Mouse (Mus musculus): ENCODE results near the gene Gm5244. TPM values are rescaled to one million over a fixed set of nuclear protein-coding genes. Genes with fewer than 3 reads are reported as not detected.

The Gm5244 gene
- polyA plus RNA-seq, 1 experiment from 2014 or later, result not detected

DNA sequence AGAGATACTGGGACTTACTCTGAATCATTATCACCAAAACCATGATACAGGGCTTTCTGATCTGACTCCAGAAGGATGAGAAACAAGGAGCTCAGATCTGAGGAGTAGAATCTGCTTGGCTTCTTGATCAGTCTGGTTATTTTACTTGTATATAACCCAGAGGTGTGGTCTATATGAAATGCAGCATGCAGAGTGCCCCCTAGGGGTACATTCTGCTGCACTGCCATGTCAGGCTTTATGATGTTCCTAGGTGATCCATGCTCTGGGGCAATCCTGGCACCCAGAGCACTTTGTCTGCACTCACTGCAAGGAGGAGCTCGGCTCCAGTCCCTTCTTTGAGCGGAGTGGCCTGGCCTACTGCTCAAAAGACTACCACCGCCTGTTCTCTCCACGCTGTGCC is 21.9 kb upstream of the Gm5244 start:
- no peaks in the 10 kb centered on the region for H3K9me3 ChIP-seq
- no peaks in the 10 kb centered on the region for H3K4me1 ChIP-seq (replicated peaks)
- DNase-seq (ENCODE audit: low spot score), result no peak
- no peaks in the 10 kb centered on the region for H3K27me3 ChIP-seq (ENCODE audit: insufficient read depth, poor library complexity, severe bottlenecking)
- no peak overlapping the region for H3K4me3 ChIP-seq
- H3K27ac ChIP-seq, result no peak overlapping the region
- 71% methylated on average over 4 of the region's 4 CpGs for WGBS
- no peaks in the 10 kb centered on the region for H3K36me3 ChIP-seq

DNA sequence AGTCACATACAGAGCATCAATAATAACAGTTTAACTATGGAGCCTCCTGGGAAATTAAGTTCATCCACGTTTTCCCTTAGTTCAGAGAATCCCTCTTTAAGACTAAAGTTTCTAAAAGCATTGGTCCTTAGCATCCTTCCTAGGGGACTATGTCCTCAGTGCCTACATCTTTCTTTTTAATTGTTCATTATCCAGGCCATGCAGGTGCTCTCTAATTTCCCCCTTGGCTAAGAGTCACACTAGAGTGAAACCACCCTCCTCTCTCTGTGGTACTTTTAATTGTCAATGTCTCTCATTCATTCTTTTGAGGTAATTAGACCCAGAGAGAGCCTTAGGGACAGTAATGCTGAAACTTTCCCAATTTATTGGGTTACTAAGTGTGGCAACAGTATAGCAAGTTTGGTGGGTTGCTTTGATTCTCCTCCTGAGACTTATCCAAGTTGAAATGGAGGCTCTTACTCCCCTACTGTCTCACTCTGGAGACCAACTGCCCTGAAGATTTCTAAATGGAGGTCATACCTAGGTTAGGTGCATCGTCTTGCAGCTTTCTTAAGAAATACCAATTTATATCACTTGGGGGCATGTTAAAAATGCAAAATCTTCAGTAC is 15.6 kb upstream of the Gm5244 start:
- no peak for DNase-seq (ENCODE audit: low spot score)
- 80% methylated on average over 2 of the region's 2 CpGs for WGBS
- H3K4me1 ChIP-seq (replicated peaks), result no peaks in the 10 kb centered on the region
- no peaks in the 10 kb centered on the region for H3K9me3 ChIP-seq
- no peaks in the 10 kb centered on the region for H3K36me3 ChIP-seq
- H3K27me3 ChIP-seq (ENCODE audit: insufficient read depth, poor library complexity, severe bottlenecking), result no peaks in the 10 kb centered on the region
- H3K4me3 ChIP-seq, result no peak overlapping the region
- no peak overlapping the region for H3K27ac ChIP-seq

DNA sequence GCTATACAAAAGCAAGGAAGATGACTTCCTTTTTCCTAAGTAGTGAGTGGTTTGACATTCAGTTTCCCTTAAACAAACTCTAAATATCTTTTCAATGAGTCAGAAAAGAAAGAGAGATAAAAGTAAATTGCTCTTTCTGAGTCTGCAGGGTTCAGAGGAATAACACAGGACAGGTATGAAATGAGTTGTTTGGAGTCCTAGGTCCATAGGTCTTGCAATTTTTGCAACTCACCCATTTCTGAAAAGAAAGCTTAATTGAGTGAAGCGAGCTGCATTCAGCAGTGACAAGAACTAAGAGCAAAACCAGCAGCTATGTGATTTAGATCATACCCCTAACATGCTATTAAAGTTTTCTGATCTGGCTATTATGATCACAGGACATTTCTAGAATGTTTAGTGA is 14.9 kb upstream of the Gm5244 start:
- no peak overlapping the region for H3K4me3 ChIP-seq
- H3K27ac ChIP-seq, result no peak overlapping the region
- H3K9me3 ChIP-seq, result no peaks in the 10 kb centered on the region
- H3K4me1 ChIP-seq (replicated peaks), result no peaks in the 10 kb centered on the region
- H3K27me3 ChIP-seq (ENCODE audit: insufficient read depth, poor library complexity, severe bottlenecking), result no peaks in the 10 kb centered on the region
- DNase-seq (ENCODE audit: low spot score), result no peak
- WGBS, result 73% methylated on average over 1 of the region's 1 CpGs
- no peaks in the 10 kb centered on the region for H3K36me3 ChIP-seq

DNA sequence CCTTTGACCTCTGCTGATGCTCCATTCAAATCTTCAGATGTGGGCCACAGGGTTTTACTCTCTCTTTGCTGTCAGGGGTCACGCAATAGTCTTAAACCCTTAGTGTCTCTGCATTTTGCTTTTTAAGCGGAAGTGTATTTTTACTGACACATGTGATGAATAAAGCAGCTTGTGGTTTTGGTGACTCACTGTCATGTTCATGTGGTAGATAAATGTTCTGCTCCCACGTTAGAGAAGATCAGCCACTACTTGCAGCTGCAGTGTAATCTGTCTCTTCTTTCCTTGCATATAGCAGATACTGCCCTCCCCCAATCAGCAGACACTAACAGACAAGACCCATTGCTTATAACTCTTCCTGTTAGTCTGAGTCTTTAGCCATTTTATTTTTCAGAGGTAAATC is 12.9 kb upstream of the Gm5244 start:
- WGBS, result 83% methylated on average over 3 of the region's 3 CpGs
- DNase-seq (ENCODE audit: low spot score), result no peak
- Histone ChIP-seq H3K36me3 (no peaks in the 10 kb centered on the region), H3K27ac (no peak overlapping the region), H3K4me3 (no peak overlapping the region), H3K9me3 (no peaks in the 10 kb centered on the region), H3K4me1 (replicated peaks) (no peaks in the 10 kb centered on the region), H3K27me3 (ENCODE audit: insufficient read depth, poor library complexity, severe bottlenecking) (no peaks in the 10 kb centered on the region)

DNA sequence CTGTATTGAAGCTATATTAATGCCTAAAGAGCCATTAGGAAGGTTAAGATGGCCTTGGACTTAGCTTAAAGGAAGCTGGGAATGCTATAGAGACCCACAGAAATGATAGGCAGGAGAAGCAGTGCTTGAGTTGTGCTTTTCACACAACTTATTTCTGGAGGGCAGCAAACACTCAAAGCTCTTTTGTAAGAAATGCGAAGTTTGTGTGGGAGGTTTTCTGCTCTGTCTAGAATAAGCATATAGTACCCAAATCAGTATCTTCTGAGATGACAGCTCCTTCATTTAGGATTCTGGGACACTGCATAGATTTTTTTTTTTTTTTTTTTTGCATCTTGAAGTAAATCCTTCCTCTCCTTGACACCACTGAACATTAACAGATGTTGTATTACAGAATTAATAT is 8.0 kb upstream of the Gm5244 start:
- Histone ChIP-seq H3K9me3 (no peaks in the 10 kb centered on the region), H3K27me3 (ENCODE audit: insufficient read depth, poor library complexity, severe bottlenecking) (no peaks in the 10 kb centered on the region), H3K27ac (no peak overlapping the region), H3K4me1 (replicated peaks) (no peaks in the 10 kb centered on the region), H3K36me3 (no peaks in the 10 kb centered on the region), H3K4me3 (no peak overlapping the region)
- WGBS, result 85% methylated on average over 1 of the region's 1 CpGs
- no peak for DNase-seq (ENCODE audit: low spot score)

DNA sequence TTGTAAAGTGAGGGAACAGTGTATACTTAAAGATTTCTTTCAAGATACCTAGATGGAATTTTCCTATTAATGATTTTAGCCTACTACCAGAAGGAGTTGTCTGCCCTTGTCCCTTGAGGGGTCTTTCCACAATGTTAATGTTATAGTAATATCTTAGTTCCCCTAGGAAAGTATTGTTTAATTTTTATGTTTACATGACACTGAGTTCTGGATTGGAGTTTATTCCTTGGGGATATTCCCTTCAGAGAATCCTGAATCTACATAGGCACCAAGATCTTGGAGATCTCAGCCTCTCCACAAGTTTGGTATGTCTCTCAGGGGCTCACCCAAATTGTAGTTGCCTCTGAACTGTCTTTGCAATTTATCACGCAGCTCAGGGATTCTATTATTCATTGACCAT is 10.5 kb downstream of the Gm5244 start, which contains the start of gene Olfr1444:
Gene Olfr1444 (plus strand): TSS at position 301 of the 400 bp plus-strand sequence.
- Histone ChIP-seq H3K4me3 (no peak within 1 kb of the TSS), H3K27me3 (ENCODE audit: insufficient read depth, poor library complexity, severe bottlenecking) (no peaks in the 10 kb centered on the region), H3K27ac (no peak within 1 kb of the TSS), H3K36me3 (no peaks in the 10 kb centered on the region), H3K9me3 (peaks cover 9% of the 10 kb centered on the region), H3K4me1 (replicated peaks) (no peaks in the 10 kb centered on the region)
- 47% methylated on average over 1 of the region's 1 CpGs for WGBS
- DNase-seq (ENCODE audit: low spot score), result no peak

DNA sequence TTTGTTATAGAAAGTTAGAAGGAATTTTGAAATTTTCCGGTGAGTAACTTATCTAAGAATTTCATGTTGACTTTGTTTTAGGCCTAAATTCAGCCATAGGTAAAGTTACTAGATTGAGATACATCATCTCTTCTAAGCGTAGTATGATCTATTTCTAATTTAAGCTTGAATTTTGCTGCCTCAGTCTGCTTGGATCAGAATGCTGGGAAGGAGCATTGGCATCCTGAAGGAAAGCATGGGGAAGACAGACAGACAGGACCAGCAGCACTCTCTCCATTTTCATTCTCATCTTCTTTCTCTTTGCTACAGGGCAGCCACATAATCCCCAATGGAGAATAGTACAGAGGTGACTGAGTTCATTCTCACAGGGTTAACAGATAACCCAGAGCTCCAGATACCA is 37.1 kb downstream of the Gm5244 start, which contains the start of gene Olfr1445:
Gene Olfr1445 (plus strand): TSS at position 301 of the 400 bp plus-strand sequence.
- H3K4me1 ChIP-seq (replicated peaks), result no peaks in the 10 kb centered on the region
- H3K27ac ChIP-seq, result no peak within 1 kb of the TSS
- 88% methylated on average over 2 of the region's 2 CpGs for WGBS
- H3K36me3 ChIP-seq, result no peaks in the 10 kb centered on the region
- H3K9me3 ChIP-seq, result 0 out of 2 replicates have a peak, but pooled peaks cover 8% of the 10 kb centered on the region
- no peak within 1 kb of the TSS for H3K4me3 ChIP-seq
- no peaks in the 10 kb centered on the region for H3K27me3 ChIP-seq (ENCODE audit: insufficient read depth, poor library complexity, severe bottlenecking)
- DNase-seq (ENCODE audit: low spot score), result no peak

DNA sequence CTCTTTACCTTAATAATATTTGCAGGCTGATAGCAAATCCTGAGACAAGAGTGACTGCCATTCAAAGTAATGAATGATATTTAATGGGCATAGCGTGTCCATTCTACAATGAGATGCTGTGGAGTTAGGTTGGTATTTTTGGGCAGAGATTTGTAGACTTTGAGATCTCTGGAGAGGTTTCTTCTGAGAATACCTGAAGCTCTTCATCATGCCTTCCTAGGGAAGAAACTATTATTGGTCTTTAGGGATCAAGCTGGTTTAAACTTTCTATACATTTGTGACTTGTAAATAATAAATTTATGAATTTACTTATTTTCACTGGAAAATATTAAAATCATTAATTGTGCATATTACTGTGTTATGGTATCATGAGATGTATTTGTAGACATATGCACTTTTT is 46.9 kb downstream of the Gm5244 start, which contains the start of gene Olfr1446:
Gene Olfr1446 (minus strand): TSS at position 101 of the 400 bp plus-strand sequence.
- Histone ChIP-seq H3K4me3 (no peak within 1 kb of the TSS), H3K9me3 (0 out of 2 replicates have a peak, but pooled peaks cover 3% of the 10 kb centered on the region), H3K27me3 (ENCODE audit: insufficient read depth, poor library complexity, severe bottlenecking) (no peaks in the 10 kb centered on the region), H3K4me1 (replicated peaks) (no peaks in the 10 kb centered on the region), H3K36me3 (no peaks in the 10 kb centered on the region), H3K27ac (no peak within 1 kb of the TSS)
- DNase-seq (ENCODE audit: low spot score), result no peak
- 80% methylated on average over 1 of the region's 1 CpGs for WGBS

Other genes starting within 250 kb of the Gm5244 start
- gene Gm4952, start 246.7 kb upstream of the Gm5244 start, polyA plus RNA-seq (2016; fragmentation: Nextera tagmentation; extraction: Ambion mirVana), result 0.18 TPM in 1 of 2 replicates, not detected in the other
- gene Glyat, start 213.4 kb upstream of the Gm5244 start, polyA plus RNA-seq (2016; fragmentation: Nextera tagmentation; extraction: Ambion mirVana), result not detected in 2 replicates
- gene Olfr1442, start 176.2 kb upstream of the Gm5244 start, polyA plus RNA-seq (2016; fragmentation: Nextera tagmentation; extraction: Ambion mirVana), result not detected in 2 replicates
- not detected in 2 replicates for gene Olfr1443, start 168.6 kb upstream of the Gm5244 start, polyA plus RNA-seq (2016; fragmentation: Nextera tagmentation; extraction: Ambion mirVana)
- gene Keg1, start 150.9 kb upstream of the Gm5244 start, polyA plus RNA-seq (2016; fragmentation: Nextera tagmentation; extraction: Ambion mirVana), result not detected in 2 replicates
- 1.1 and 2.0 TPM in 2 replicates for gene Cntf, start 81.0 kb upstream of the Gm5244 start, polyA plus RNA-seq (2016; fragmentation: Nextera tagmentation; extraction: Ambion mirVana)
- gene Zfp91, start 50.6 kb upstream of the Gm5244 start, polyA plus RNA-seq (2016; fragmentation: Nextera tagmentation; extraction: Ambion mirVana), result 12.6 and 14.3 TPM in 2 replicates
- gene Lpxn, start 50.5 kb upstream of the Gm5244 start, polyA plus RNA-seq (2016; fragmentation: Nextera tagmentation; extraction: Ambion mirVana), result 0.73 and 1.1 TPM in 2 replicates
- not detected in 2 replicates for gene Olfr1444, start 10.6 kb downstream of the Gm5244 start, polyA plus RNA-seq (2016; fragmentation: Nextera tagmentation; extraction: Ambion mirVana)
- not detected in 2 replicates for gene Olfr1445, start 37.2 kb downstream of the Gm5244 start, polyA plus RNA-seq (2016; fragmentation: Nextera tagmentation; extraction: Ambion mirVana)
- not detected in 2 replicates for gene Olfr1446, start 46.8 kb downstream of the Gm5244 start, polyA plus RNA-seq (2016; fragmentation: Nextera tagmentation; extraction: Ambion mirVana)
- gene Olfr1447, start 57.1 kb downstream of the Gm5244 start, polyA plus RNA-seq (2016; fragmentation: Nextera tagmentation; extraction: Ambion mirVana), result not detected in 2 replicates
- not detected in 2 replicates for gene Olfr1448, start 77.7 kb downstream of the Gm5244 start, polyA plus RNA-seq (2016; fragmentation: Nextera tagmentation; extraction: Ambion mirVana)
- not detected in 2 replicates for gene Olfr1449, start 84.2 kb downstream of the Gm5244 start, polyA plus RNA-seq (2016; fragmentation: Nextera tagmentation; extraction: Ambion mirVana)
- gene Olfr1450, start 103.6 kb downstream of the Gm5244 start, polyA plus RNA-seq (2016; fragmentation: Nextera tagmentation; extraction: Ambion mirVana), result not detected in 2 replicates
- gene Olfr1451, start 148.3 kb downstream of the Gm5244 start, polyA plus RNA-seq (2016; fragmentation: Nextera tagmentation; extraction: Ambion mirVana), result not detected in 2 replicates
- gene Olfr1453, start 181.6 kb downstream of the Gm5244 start, polyA plus RNA-seq (2016; fragmentation: Nextera tagmentation; extraction: Ambion mirVana), result not detected in 2 replicates
- gene Olfr1454, start 213.9 kb downstream of the Gm5244 start, polyA plus RNA-seq (2016; fragmentation: Nextera tagmentation; extraction: Ambion mirVana), result not detected in 2 replicates